Mouse (Mus musculus) spleen, adult 12 weeks (tissue): ENCODE measurements around the gene Gm45194.

Experiments used
- DNase-seq: peaks from one replicate; pipeline ENCODE4 v3.0.0; 2022; ENCODE audit warnings: low spot score

Gene Gm45194

DNA sequence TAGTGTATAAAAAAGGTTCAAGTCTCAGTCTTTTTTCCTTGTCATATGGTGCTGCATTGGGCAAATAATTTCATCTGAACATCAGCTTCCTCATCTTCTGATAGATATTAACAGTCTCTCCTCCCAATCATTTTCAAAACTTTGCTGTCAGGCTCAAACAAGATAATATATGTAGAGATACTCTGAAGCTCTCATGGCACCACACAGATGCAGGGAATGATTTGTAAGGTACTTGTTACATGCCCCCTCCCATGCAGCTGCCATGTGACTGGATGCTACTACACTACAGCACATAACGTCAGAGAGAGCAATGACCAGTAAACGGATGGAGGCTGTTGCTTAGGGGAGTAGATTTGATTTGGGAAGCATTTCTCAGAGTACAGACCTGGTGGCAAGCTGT is at the start of gene Gm45194:
Gm45194 (plus strand) TSS at position 301 of the 400 bp plus-strand sequence.
- no peak for DNase-seq

DNA sequence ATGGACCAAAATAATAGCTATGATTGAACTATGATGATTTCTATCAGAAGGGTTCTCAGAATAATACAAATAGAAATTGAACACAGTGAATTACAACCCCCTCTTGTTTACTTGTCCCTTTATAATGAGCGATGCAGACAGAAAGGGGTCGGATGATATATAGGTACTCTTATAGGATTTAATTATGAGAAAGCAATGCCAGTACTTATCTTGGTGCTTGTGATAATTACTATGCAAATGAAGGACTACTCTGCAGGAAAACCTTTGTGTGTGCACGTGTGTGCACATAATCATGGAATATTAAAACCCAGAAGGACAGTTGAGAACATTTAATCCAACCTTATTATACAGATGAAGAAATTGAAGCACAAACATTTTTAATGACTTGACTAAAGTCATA is 35.3 kb upstream of the Gm45194 start:
- DNase-seq, result no peak

DNA sequence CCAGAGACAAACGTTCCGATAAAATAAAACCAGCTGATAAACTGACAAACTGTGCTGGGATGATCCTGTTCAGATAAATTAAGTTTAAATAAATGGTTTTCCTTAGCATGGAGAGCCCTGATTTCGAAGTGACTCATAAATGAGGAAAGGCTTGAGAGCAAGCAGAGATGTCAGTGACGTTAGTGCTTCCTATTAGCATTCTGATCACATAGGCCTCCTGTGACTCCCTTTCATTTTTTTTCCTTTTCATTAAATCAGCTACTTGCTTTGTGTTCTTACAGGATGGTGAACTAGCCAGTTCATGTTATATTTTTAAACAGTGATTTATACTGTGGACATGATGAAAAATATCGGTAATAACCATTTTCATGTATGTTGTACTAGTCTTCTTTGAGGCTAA is 9.9 kb upstream of the Gm45194 start:
- DNase-seq, result no peak

DNA sequence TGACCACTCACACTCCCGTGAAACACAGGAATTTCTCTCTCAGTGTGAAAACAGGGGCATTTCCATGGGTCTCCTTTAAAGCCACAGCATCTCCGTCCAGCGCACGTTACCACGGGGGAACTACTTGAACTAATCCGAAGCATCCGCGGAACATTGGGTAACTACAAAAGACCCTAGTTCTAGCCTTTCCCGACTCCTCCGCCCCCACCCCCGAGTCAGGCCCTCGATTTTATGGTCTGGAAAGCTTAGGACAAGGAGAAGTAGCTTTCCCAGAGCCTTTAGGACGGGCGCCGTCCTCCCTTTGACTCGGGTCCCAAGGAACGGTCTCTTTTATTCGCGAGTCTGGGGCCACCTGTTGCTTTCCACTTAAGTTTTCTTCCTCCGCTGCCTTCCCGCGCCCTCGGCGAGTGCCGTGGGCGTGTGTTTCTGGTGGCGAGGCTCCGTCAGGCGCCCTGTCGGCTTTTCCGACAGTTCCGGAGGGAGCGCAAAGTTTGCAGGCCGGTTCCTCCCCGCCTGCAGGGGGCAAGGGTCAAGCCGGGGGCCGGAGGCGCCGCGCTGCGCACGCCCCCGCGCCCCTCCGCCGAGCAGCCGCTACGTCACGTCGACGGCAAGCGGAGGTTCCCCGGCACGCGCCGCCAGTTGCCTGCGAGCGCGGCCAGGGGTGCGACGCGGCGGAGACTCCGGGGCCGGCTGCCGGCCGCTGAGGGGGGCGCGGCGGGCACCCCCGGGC is 3.3 kb downstream of the Gm45194 start:
- DNase-seq, result no peak

DNA sequence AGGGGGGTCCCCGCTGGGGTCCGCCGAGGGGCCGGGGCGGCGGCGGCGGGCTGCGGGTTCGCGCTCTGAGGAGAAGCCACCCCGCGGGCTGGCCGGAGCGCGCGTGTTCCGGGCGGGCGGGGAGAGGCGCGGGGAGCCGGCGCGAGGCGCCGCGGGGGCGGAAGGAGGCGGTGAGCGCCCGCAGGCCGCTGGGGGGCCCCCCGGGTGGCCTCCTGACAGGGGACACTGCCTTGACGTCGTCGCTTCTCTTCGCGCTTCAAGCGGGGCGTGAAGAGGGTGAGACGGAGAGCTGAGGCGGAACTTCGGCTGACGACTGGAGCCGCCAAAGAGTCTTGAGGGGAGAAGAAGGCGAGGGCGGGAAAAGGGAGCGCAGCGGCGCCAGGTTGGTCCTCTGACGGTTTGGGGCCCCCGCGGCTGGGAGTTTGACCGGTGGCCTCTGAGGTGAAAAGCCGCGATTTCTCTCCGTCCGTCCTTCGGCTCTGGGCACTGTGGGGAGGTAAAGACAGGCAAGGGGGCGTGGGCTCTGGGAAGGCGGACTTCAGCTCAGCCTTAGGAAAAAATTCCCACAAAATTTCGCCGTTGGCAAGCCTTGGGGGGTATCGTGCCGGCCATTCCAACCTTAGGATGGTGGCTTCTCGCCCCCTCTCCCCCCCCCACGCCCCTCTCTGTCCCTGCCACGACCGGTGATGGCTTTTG is 4.0 kb downstream of the Gm45194 start:
- DNase-seq, result no peak

DNA sequence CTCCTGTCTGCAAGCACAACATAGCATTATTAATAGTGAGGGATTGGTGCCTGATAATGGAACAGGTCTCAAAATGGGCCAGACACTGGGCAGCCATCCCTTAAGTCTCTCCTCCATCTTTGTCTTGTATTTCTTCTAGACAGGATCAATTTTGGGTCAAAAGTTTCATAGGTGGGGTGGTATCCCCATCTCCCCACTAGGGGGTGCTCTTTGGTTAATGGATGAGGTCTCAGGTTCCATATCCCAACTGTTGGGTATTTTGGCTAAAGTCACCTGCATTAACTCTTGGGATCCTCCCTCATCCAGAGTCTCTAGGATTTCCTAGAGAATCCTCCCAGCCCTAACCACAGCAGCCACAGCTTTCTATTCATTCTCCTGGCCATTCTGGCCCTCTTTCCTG is 26.2 kb downstream of the Gm45194 start:
- DNase-seq, result no peak

DNA sequence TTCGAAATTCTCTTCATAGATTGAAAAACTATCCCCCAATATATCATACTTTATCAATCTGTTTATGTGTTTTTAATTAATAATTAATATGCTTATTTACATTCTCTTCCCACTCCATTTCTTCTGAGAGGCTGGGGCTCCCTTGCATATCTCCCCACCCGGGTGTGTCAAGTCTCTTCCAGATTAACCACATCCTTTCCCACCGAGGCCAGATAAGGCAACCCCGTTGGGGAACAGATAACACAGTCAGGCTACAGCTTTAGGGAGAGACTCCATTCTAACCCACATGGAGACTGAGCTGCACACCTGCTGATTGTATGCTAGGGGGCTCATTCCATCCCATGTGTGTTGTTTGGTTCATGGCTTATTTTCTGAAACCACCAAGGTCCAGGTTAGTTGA is 69.7 kb downstream of the Gm45194 start:
- DNase-seq, result no peak

DNA sequence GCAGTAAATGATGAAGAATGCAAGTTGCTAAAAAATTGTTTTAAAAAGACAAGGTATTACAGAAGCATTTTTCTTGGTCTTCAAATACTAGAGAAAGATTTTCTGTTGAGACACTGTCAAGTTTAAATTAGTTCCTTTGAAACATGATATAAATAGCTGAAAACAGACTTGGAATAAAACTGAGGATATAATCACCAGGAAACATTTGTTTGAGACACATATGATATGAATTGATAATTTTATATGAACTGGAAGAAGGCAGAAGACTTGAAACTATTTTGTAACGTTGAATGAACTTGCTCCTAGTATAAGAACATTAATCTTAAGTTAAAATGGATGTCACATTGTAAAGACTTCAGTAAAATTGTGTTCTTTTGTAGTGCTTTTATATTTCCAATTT is 108.5 kb downstream of the Gm45194 start:
- DNase-seq, result no peak

DNA sequence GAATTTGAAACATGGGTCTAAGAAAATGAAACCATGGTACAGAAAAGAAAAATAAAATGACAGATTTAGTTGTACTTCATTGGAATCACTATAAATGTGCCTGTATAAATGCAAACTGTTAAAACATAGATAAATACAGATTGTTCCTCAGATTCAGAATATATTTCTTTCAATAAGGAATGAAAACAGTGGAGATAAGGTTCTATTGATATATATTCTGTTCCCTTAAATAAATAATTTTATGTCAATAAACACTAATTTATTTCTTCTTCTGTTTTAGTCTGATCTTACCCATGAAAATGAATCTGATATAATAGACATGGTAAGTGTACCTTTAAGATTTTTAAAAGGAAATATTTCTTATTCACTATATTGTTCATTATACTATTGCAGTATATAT is 119.5 kb downstream of the Gm45194 start, which contains the start of gene Tex16:
Tex16 (plus strand) TSS at position 301 of the 400 bp plus-strand sequence.
- DNase-seq, result no peak

DNA sequence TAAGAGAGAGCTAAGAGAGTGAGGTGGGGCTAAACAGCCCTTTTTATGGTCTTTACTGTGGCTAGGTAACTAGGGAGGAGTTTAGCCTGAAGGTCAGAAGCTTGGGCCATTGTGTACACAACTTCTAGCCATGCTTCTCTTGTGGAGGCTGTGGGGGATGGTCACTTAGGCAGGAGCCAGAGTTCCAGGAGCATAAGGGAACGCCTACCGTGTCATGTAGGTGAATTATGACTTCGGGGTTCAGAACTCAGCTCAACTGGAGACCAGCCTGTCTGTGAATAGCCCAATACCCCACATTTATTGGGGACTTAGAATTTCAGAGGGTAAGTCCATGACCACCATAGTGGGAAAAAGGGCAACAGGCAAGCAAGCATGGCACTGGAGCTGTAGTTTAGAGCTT is 347.6 kb downstream of the Gm45194 start, which contains the start of gene 4933403O08Rik:
4933403O08Rik (plus strand) TSS at position 301 of the 400 bp plus-strand sequence.
- DNase-seq, result no peak

DNA sequence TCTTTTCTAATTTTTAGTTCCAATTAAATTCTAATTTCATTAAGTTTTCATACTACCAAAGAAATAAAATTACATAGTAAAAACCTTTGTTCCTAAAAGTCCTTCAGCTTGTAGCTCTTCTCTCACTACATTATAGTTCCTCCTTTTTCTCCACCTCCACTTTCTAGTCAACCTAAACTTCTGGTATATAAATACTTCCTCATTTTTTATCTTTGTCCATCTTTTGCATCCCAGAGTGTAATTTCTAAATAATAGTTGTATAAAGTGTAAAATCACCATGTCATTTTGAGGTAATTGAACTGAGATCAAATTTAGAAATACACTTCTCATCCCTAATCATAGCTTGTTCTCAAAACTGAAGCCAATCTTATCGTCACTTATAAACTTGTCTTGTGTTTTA is 351.7 kb downstream of the Gm45194 start:
- no peak for DNase-seq

DNA sequence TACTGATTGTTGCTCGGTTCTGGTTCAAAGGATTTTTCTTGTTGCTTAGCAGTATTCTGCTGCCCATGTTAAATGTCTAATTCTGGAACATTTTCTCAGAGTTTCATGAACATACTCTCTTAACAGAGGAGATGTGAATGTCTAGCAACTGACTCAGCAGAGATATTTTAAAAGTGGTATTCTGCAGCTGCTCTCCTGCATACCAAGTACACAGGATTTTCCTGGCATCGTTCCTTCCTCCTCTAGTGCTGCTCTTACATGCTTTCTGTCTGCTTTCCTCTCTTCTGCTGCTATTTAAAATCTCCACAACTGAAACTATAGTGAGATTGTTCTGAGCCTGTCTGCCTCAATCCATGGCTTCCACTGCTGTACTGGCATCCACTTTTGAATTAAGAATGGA is 364.3 kb downstream of the Gm45194 start:
- DNase-seq, result no peak

DNA sequence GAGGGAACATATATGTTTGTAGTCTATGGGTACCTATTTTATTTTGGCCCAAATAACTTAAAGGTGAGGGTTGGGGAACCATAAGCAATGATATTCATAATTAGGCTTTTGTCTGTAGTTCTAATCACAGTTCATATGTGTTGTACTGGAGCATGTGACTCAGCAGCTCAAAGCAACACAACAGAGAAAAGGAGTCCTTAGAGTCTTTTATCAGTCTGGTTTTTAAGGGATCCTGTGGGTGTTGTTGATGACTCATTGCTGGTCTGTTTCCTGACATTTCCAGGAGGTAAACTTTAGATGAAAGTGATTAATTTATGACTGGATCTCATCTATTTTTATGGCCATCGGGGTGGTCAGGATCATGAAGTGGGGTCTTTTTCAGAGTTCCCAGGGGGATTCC is 382.4 kb downstream of the Gm45194 start:
- DNase-seq, result no peak
